Mouse (Mus musculus) heart, postnatal 0 days (tissue): ENCODE measurements around the gene Tmem151a.

Source experiments
- CTCF ChIP-seq: IDR thresholded peaks from 2 replicates; pipeline ENCODE4 v1.5.1; 2016; ENCODE audit warnings: antibody characterized with exemption, control low read depth, low read depth
- EP300 ChIP-seq: IDR thresholded peaks from 2 replicates; pipeline ENCODE4 v1.6.1; 2016; ENCODE audit warnings: antibody characterized with exemption, low read depth

DNA sequence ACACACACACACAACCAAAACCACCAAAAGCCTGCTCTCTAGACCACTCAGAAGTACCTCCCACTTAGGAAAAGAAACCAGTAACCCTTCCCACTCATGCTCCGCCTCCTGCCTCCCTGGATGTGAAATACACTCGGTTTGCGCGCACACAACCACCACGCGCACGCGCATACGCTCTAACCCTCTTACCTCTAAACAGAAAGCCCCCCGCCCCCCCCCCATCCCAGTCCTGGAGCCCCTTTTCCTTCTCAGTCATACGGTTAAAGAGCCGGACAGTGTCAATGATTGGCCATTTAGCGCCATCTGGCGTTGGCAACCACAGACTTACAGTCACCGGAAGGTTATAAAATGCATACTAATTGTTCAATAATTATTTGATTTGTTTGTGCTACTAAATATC, 12.3 kb downstream of the Tmem151a start:
- TF ChIP-seq CTCF (peak; percentile 58), EP300 (no peak)
